Mouse (Mus musculus) stomach, postnatal 0 days (tissue): ENCODE results near the gene Ihh.

Experiments
- CTCF ChIP-seq: IDR thresholded peaks from 2 replicates; pipeline ENCODE4 v1.5.1; 2016; ENCODE audit warnings: antibody characterized with exemption, low read depth, mild to moderate bottlenecking, moderate library complexity
- EP300 ChIP-seq: optimal IDR thresholded peaks from 2 replicates; pipeline ENCODE3; 2016; ENCODE audit warnings: antibody characterized with exemption

- no peak for TF ChIP-seq CTCF
- TF ChIP-seq EP300: no peak
Measured at GRCm38 (mm10) chr1:74977001-74977400, 25.5 kb upstream of the Ihh start.
